Mouse (Mus musculus) spleen, adult 12 weeks (tissue): ENCODE data around the gene Fam78a.

Experiments
- DNase-seq: peaks from one replicate; pipeline ENCODE4 v3.0.0; 2022; ENCODE audit warnings: low spot score

Gene Fam78a

DNA sequence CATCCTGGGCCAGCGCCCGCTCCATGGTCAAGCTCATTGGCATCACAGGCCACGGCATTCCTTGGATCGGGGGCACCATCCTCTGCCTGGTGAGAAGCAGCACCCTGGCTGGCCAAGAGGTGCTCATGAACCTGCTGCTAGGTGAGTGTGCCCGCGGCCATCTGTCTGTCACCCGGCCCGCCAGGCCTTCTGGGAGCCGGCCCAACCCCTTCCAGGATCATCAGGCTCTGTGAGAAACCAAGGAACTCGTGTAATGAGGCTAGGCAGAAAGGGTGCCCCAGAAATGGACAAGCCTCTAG lies 11.4 kb upstream of the Fam78a start:
- DNase-seq, result no peak

DNA sequence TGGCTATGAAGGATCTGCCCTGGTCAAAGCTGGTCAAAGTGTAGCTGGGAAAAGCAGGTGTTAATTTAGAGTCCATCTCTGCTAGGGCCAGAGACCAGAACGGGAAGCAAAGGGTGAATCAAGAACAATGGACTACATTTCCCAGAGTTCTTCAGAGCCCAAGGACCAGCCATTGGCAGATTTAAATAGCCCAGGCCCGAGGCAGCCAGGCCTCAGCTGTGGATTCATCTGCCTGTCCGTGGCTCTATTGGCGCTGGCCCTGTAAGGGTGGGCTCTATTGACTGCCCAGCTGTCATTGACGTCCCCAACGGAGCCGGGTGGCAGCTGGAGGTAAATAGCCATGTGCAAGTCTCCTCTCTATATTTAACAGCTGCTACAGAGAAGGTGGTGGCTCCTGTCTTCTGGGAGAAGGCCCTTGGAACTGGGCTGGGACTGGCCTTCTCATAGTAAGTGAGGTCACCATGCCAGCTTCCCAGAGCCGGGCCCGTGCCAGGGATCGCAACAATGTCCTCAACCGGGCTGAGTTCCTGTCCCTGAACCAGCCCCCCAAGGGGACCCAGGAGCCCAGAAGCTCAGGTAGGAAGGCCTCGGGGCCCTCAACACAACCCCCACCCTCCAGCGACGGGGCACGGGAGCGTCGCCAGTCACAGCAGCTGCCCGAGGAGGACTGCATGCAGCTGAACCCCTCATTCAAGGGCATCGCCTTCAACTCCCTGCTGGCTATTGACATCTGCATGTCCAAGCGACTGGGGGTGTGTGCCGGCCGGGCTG lies 10.9 kb upstream of the Fam78a start, which contains the start of gene Plpp7:
Plpp7 (plus strand) TSS at position 178 of the 771 bp plus-strand sequence.
- DNase-seq, result no peak

DNA sequence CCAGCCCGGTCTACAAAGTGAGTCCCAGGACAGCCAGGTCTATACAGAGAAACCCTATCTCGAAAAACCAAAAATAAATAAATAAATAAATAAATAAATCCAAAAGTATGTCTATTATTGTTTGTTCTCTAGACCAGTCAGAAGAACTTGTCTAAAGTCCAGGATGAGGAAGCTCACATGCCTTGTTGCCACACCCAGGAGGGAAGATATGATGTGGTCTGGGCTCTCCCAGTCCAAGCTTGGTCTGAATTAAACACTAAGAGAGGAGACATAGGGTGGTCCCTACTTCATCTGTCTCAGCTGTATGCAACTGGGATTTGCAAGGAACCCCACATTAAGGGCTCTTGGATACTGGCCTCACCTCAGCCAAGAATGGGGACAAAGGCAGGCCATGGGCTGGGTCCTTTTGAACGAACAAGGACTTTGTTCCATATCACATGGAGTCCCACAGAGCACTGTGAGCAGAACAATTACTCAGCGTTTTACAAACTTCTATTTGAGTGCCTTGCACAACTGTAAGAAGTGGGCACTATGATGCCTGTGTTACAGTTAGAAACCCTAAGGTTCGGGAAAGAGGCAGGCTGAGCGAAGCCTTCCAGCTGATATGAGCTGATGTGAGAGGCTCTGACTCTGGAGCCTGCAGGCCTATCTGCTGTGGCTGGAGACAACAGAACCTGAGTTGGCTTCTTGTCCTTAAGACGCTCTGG lies 9.5 kb upstream of the Fam78a start:
- no peak for DNase-seq

DNA sequence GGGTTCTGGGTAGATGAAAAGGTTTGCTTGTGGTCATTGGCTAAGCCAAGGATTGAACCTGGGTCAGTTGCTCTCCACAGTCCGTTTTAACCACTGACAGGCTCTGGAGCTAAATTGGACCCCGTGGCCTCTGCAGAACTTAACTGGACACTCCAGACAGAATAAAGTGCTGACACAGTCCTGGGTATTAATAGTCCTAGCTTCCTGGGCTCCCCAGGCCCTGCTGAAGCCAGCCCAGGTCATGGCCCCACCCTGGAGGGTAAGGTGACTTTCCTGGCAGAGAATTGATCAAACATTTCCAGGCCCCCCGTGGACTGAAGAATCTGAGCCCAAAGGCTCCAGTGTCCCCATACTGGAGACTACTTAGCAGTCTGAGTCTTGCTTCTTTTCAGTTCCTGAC lies 7.3 kb upstream of the Fam78a start:
- DNase-seq, result no peak

DNA sequence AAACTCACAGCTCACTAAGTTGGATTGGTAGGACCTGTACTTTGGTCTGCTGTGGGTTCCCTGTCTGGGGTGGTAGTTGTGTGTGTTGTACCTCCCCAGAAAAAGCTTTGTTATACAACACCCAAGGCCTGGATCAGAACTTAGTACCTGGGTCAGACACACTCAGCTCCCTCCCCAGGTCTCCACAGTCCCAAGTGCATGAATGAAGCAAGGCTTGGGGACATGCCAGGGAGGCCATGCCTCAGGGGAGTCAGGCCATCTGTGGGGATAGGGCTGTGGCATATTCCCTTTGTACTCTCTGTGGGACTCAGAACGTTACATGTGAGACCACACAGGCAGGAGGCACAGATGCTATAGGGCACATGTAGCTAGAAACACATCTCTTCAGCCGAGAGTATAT lies 5.5 kb upstream of the Fam78a start:
- DNase-seq, result no peak

DNA sequence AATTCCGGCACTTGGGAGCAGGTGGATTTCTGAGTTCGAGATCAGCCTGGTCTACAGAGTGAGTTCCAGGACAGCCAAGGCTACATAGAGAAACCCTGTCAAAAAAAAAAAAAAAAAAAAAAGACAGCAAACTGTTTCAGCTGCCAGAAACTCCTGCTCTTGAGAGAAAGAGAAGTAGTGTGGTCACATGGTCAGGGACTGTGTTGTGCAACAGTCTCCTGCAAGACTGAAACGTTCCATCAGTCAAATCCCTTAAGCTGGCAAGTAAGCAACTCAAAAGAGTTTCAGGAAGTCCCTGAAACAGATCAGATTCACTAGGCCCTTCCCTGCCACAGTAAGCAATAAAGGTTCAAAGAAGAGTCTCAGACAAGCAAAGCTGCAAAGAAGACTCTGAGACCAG lies 4.9 kb upstream of the Fam78a start:
- DNase-seq, result no peak

DNA sequence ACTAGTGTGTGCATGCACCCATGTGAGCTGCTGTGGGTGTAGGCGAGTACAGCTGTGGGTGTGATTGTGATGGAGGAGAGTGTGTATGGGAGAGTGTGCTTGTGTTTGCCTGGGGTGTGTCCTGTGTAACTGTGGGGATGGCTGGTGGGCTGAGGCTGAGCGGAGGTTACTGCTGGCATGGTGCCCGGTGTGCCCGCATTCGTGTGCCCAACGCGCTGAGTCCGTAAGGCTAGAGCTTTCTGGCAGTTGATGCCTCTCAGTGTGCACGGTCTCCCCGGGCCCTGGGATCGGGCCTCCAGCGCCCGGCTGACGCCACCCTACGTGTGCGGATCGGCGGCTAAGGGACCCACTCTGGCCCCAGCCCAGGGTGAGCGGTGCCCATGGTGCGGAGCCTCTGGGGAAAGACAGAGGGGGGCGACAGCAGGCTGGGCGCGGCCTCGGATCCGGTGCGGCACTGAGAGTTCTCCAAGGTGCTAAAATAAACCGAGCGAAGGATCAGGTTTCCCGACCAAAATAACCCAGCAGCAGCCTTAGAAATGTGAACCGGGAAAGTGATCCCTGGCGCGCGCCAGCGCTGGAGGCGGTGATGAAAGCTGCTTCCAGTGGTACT lies 3.8 kb upstream of the Fam78a start:
- DNase-seq, result no peak

DNA sequence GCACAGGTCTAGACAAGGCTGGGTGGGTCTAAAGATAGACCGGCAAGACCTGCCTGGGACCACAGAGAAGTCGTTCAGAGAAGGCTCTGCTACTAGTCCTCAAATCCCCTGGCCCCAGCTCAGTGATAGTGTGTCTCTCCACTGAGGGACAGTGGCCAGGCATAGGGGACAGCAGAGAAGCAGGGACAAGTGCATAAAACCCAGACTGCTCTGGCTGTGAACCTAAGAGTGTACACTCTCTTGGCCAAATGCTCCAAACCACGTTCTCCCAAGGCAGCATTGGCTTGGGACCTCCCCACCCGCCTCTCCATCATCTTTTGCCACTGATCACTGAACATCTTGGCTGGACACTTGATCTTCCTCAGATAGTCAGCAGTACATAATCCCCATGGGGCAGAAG lies 2.9 kb upstream of the Fam78a start:
- no peak for DNase-seq

DNA sequence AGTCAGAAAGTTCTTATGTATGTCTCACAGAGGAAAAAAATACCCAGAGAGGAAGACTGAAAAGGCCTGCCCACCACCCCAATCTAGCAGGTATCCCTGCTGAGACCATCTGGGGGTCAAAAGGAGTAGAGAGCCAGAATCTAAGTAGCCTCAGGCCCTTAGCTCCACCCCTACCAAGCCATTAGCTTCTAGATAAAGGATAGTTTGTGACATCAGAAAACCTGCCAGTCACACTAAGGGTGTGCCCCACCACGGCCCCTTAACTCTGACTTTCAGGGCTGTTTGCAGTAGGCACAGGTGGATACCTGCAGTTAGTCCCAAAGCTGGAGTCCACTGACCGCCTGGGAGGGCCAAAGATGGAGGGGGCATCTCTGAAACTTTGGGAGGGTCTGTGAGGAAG lies 574 bp upstream of the Fam78a start:
- peak; percentile 47 for DNase-seq

DNA sequence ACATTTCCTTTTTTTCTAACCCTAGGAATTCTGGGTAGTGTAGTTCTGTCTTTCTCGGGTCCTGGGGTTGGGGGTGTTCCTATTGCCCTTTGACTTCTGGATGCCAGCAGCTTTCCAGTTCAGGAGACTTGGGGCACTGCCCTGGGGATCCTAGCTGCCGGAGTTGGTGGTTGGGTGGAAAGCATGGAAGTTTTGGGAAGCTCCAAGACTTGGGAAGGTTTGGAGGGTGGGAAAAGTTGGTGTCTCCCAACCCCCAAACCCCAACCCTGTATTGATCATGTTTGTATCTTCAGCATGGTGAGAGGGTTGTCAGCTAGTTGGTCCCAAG lies 179 bp upstream of the Fam78a start:
- DNase-seq, result no peak

DNA sequence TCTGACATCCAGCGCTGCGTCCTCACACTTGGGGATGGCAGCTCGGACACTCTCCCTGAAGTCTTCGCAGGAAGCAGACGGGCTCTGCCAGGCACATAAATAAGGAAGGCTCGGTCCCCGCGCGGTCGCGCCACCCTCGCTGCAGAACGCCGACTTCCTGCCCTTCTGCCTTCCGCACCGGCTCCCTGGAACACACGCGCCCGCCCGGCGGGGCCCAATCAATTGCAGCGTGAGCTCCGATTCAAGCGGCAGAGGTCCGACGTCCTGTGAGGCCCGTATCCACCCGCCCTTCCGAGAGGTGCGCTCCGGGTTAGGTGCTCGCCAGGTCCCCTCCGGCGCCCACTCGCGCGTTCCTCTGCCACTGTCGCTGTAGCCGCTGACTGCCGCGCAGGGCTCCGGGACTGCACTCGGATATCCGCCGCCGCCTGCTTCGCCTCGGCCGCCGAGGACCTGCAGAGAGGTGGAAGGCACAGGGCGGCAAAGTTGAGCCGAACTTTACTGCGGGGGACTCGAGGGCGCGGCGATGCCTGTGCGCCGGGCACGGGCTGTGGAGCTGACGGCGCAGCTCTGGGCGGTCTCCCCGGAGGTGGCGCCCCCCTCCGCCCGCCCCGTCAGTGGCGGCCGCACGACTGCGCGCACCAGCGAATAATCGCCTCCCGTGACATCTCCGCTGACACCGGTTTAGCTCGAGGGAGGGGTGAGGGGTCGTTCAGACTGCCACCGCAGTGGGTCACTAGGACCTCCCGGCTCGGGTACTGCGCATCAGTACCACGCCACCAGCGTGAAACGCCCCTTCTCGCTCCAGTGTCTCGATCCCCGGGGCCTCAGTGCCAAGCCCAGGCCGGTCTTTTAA lies 1.3 kb downstream of the Fam78a start:
- DNase-seq, result peak; percentile 68

DNA sequence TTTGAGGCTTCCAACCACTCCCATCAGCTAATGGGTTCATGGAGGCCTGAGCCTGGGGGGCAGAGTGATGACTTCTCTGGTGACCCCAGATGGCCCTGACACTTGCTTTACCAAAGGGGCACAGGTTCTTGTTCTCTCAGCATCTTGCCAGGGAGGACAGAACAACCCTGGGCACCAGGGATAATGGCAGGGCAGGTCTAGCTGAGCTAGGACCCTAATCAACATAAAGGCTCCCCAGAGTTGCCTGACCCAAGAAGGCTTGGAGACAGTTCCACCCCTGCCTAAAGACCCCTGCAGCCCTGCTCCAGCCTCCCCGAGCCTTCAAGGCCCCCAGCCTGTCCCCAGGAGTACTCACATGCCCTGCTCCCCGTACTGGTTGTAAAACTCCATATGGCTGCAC lies 2.4 kb downstream of the Fam78a start:
- no peak for DNase-seq

DNA sequence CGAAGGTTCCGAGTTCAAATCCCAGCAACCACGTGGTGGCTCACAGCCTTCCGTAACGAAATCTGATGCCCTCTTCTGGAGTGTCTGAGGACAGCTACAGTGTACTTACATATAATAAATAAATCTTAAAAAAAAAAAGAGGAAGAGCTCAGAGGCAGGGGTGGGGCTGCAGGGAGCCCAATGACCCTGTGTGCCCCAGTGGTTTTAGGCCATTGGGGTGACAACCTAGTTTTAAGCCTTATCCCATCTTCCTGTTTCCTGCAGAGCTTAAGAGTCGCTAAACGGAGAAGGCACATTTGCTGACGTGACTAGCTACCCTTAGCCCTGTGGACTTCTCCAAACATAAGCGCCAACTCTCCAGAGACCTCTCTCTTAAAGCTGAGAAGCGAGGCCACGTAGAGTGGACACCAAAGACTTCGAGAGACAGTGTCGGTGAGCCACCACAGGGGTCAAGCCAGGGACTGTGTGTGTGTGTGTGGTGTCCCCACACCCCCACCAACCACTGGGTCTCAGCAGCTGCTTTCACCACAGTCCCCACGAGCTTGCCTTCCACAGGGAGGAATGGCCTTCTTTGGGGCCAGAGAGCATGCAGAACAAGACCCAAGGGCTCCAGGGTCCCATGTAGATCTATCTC lies 3.2 kb downstream of the Fam78a start:
- no peak for DNase-seq

DNA sequence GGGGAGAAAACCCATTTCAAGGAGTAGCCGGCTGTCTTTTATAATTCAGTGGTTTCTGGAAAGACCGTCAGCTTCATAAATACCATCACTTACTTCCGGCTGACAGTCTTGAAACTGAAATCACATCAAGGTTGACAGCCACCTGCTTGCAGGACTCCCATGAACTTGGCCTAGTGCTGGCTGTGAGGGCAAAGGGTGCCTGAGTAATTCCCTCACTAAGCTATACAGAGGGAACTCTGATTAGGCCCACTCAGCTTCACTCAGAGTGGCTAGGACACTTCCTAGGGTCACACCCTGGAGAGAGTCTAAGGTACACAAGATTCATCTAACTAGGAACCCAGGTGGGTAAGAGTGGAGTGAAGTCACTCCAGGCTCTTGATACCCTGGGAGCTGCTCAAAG lies 4.0 kb downstream of the Fam78a start:
- DNase-seq, result no peak

DNA sequence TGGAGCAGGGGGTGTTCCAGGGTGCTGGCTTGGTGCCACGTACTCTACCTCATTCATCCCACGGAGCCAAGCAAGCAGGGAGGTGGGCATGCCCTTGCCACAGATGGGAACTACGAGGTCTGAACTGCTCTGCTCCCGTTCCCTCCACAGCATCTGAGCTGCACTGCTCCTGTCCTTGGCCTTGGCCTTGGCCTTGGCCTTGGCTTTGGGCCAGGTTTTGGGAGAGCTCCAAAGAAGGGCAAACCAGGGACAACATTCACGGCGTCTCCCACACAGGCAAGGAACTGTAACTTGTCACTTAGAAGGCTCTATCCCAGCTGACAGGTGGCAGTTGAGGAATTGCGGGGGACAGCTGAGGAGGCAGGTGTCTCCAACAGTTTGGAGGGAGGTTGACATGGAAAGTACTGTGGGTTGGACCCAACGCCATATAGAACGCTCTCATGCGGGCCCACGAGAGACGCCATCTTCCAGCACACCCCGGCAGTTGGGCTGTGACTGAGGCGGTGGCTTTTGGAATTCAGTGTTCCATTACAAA lies 5.4 kb downstream of the Fam78a start:
- DNase-seq, result no peak

DNA sequence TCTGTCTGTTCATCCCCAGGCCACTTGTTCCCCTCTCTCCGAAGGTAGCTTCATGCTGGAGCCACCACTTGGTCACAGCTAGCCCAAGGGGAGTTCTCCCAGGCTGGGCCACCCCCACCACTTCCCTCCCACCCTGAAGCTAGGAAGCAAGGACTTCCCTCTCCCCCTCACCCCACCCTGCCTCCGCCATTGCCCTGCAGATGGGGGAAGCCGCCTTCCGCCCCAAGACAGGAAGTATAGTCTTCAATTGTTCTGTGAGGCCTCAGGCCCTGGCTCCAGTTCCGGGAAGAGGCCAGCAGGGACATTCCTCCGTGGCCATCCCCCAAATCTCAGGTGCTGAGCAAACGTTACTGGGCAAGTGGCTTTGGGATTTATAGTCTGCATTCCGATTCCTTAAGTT lies 6.1 kb downstream of the Fam78a start:
- no peak for DNase-seq

DNA sequence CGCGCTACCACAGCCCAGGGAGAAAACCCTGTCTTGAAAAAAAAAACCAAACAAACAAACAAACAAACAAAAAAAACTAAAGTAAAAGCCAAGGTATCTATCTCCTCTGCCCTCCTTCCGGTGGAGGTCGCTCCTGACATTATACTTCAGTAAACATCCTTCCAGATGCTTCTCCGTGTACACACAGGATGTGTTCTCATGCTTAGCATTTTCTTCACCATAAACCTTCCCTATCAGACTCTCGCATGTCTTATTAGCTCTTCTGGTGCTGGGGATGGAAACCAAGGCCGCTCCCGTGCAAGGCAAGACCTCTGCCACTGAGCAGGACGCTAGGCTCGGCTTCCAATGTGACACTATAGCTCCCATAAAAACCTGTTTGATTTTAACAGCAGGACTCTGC lies 6.9 kb downstream of the Fam78a start:
- DNase-seq, result no peak

DNA sequence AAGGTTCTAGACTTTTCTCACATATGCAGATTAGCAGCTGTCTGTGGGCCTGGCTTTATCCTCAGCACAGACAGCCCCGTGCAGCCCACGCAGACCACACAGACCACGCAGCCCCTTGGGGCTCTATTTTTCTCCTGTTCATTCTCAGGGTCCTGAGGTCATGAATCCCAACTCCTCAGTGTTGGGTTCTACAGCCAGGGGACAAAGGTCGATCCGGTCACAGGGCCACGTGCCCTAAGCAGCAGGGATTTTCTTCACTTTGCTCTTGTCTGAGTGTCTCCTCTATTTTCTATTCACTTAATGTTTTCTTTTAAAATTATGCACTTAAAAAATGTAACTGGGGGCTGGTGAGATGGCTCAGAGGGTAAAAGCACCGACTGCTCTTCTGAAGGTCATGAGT lies 9.3 kb downstream of the Fam78a start:
- no peak for DNase-seq

DNA sequence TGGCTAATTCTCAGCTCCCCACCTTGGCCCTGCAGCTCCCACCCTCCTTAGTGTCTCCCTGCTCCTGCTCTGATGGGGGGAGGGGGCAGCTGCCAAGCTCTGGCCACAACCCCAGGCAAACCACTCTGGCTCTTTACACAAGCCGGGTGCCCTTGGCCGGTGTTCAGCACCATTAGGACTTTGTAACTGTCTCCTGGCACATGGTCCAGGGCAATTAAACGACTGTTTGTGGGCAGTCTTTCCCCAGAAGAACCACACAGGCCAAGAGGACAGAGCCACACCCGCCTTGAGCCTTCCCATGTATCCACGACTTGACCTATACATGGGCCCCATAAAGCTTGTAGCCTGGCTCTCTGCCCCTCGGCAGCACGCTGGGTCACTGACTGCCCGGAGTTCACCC lies 10.3 kb downstream of the Fam78a start:
- no peak for DNase-seq

DNA sequence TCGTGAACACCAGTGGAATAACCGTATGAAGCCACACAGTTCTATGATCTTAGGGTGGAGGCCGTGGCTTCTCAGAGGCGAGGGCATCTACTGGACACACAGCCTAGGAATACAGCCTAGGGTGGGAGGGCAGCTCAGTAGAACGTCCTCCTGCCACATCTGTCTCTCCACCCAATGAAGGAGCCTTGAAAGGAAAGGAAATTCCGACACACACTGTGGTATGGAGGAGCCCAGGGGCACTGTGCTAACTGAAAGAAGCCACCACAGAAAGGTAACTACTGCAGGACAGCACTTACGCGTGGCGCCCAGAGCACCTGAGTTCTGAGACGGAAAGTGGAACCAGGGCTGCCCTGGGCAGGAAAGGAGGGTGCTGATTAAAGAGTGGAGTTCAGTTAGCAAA lies 13.9 kb downstream of the Fam78a start:
- DNase-seq, result no peak

DNA sequence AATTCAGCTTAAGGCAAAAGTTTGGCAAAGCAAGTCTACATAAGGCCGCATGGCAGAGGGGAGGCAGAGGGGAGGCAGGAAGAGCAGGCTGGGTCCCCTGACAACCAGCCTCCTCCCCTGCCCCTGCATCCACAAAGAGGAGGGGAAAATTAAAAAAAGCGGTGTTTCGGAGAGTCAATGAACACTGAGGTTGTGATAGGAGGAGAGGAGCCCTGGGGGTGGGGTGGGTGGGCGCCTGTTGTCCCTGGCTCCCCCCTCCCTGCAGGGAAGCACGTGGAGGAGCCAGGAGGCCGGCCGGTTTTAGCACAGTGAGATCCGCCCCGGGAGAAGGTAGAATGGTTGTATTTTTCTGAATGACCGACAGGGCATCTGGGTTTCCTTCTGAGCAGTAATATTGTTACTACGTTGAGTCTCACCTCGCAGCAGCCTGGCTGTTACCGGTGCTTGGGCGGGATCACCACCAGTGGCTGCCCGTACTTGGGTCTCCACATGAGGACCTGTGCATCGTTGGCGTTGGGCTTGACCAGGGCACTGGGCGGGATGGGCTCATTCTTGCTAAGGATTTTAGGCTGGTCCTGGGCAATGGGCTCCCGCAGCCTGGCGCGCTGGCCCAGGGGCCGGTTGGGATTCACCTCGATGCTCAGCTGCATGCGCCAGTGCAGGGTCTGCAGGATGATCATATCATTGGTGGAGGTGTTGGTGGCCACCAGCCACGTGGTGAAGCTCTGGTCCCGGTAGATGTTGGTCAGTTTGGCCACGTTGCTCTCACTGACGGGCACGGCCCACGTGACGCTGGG lies 15.6 kb downstream of the Fam78a start:
- DNase-seq, result no peak
